Mouse (Mus musculus) lung, postnatal 0 days (tissue): Measurements from ENCODE around the gene Tcf15.

Experiments
- CTCF ChIP-seq: IDR thresholded peaks from 2 replicates; pipeline ENCODE4 v1.5.1; 2016; ENCODE audit warnings: antibody characterized with exemption, mild to moderate bottlenecking
- EP300 ChIP-seq: IDR thresholded peaks from 2 replicates; pipeline ENCODE4 v1.6.1; 2016; ENCODE audit warnings: antibody characterized with exemption, mild to moderate bottlenecking, control low read depth

- TF ChIP-seq CTCF = no peak
- TF ChIP-seq EP300 = no peak
Observed at GRCm38 (mm10) chr2:152167851-152168290, 24.5 kb downstream of the Tcf15 start.
